Mouse (Mus musculus): ENCODE data around the gene Tshz2.

GRCm38 (mm10) chr2:170043290-170043689 lies 410.5 kb downstream of the Tshz2 start:
- no peak for TF ChIP-seq CTCF (IDR thresholded peaks at IDR 0.05)
- no peak for TF ChIP-seq EP300 (IDR thresholded peaks at IDR 0.05)

Measured in lung, postnatal 0 days (tissue).